Mouse (Mus musculus) kidney, adult 11 months (tissue): Measurements from ENCODE around the gene Tedc2.

Source experiments
- DNase-seq: peaks from one replicate; pipeline ENCODE4 v3.0.0; 2022

The Tedc2 gene

DNA sequence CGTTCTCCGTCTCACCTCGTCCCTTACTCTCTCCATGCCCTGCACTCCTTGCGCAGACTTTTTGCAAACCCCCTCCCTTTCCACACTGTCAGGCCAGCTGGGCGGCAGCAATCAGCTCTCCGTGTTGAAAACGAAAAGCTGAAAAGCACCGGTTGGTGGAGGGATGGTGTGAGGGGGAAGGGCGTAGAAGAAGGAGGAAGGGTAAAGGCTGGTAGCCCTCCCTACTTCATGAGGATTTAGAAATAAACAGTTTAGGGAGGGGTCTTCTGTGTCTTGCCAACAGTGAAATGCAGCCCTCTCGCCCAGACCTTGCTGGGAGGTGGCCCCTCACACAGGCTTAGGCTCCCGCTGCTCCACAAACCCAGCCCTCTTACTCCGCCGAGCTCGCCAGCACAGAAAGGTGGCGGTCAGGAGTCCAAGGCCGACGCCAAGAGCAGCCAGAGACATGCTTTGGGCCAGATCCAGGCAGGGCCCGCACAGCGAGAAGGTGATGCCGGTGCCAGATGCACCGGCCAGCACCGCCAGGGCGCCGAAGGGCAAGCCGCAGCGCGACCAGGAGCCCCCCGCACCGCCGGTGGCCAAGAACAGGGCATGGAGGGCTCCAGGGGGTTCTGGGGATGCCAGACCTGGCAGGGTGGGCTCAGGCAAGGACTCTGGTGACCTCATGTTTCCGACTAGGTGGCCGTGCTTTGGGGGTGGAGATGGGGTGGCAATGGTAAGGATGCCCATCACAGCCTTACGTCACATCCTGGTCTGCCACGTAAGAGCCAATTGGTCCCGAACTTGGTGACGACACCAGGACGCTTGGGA is 8.8 kb downstream of the Tedc2 start:
- peak; percentile 32 for DNase-seq

GRCm38 (mm10) chr17:24210591-24210990 is 10.1 kb downstream of the Tedc2 start:
- DNase-seq, result no peak

DNA sequence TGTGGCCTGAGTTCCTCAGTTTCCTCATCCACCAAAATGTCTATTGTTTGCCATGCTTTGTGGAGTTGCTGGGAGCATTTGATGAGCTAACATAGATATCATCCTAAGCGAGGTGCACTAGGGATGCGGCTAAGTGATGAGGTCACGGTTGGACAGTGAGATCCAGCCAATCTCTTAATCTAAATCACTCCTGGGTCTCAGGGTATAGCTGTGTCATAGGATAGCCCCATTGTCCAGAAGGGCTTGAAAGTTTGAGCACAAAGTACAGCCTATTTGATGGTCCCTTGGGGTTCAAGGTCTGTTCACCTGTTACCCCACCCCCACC is 10.8 kb downstream of the Tedc2 start:
- no peak for DNase-seq

GRCm38 (mm10) chr17:24209043-24209915 is 11.4 kb downstream of the Tedc2 start, which contains the start of gene Ntn3:
Ntn3 (minus strand) TSS chr17:24209531.
- DNase-seq, result no peak

GRCm38 (mm10) chr17:24208641-24209042 is 12.0 kb downstream of the Tedc2 start:
- DNase-seq, result no peak

GRCm38 (mm10) chr17:24207768-24208640 is 12.6 kb downstream of the Tedc2 start:
- DNase-seq, result no peak

DNA sequence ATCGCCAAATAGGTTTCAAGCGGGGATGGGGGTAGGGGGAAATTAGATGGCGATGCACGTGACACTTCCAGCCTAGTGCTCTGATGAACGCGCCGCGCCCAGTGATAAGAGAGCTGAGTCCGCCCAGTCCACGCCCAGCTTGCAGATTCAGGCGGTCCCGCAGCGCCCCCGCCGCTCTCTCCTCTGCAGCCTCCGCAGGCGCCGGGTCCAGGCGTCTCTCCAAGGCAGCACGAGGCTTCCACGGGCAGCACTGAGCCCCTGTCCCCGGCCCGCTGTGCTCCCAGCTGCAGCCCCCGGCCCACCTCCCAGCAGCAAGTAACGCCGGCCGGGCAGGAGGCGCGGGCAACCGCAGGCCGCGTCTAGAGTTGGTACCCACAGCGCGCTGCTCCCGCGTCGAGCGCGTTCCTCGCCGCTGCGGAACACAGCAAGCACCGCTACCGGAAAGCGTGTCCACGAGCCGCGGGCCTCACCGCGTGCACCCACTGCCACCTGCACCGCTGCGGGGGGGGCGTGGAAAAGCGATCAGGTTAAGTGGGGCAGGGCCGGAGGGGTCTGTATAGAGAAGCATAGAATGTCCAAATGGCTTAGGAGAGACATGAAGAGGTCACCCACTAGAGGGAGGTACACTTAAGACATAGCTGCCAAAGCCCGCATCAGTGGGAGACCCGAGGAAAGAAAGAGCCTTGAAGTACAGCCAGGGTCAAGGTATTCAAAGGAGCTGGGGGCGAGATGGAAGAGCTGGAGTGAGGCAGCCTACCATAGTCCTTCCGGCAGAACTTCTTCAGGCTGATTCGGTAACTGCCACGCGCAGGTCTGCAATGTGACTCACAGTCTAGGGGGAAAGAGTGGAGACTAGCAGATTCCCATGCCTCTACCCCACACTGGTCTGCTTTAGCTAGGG is 13.9 kb downstream of the Tedc2 start:
- DNase-seq, result no peak

- DNase-seq, result no peak
Observed at GRCm38 (mm10) chr17:24205908-24206361, 14.7 kb downstream of the Tedc2 start.

DNA sequence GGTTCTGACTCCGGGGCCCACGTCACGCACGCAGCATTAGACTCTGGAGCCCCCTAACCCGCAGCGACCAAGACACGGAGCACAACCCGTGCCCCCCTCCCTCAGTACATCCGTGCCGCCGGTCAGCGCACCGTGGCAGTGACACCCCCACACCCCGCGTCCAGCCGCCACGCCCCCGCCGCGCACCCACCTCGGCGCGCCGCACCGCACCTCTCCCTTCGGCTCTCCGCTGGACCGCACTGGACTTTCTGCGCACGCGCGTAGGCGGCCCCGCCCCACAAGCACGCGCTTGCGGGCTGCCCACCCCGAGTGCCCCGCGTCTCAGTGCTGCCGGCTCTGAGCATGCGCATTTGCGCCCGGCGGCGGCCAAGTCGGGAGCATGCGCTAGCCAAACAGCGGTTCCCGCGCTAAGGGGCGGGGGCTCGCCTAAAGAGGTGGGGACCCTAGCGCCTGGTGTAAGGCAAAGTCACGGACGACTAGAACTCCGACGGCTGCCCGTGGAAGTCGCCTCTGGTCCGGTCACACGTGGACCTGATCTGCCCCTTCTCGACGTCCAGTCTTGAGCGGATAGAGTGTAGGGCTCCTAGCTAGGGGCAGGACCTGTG is 15.3 kb downstream of the Tedc2 start, which contains the start of gene Tbc1d24:
Gene Tbc1d24, minus strand, starts transcription at position 279 of the 605 bp plus-strand sequence.
- DNase-seq, result peak; percentile 88

- no peak for DNase-seq
Observed at GRCm38 (mm10) chr17:24204846-24205245, 15.8 kb downstream of the Tedc2 start.

DNA sequence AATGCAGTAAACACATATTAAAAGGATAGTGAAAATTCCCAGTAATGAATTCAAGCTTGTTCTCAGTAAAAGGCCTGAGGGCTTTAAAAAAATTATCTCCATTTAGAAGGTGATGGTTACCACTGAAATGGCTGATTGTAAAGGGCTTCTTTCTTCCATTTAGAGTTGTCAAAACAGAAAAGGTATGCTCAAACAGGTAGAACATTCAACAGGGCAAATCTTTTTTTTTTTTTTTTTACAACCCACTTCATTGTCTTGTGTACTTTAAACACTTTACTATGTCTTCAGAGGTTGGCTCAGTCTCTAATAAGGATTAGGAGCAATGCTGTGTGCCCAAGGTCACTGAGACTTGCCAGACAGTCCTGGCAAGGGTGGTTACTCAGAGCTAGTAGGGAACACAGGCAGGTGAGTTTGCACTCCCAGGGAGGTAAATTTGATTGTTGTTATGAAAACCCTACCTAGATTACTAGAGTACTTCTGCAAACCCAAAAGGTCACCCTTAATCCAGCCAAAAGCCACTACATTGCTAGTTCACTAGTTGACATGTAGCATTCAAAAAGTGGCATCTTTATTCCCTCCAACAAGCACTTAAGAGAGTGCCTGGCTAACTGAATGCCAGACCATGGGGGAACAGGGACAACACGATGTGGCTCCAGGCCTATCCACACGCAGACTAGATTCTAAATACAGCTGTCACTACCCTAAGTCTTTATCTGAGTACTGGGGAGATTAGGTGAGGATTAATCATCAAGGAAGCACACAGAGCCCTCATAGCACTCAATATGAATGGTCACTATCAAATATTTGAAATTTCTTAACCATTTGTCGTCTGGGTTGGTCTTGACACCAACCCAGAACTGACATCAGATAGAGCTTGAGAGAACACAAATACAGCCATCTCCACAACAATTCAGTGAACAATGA is 16.8 kb downstream of the Tedc2 start:
- DNase-seq, result peak; percentile 21

DNA sequence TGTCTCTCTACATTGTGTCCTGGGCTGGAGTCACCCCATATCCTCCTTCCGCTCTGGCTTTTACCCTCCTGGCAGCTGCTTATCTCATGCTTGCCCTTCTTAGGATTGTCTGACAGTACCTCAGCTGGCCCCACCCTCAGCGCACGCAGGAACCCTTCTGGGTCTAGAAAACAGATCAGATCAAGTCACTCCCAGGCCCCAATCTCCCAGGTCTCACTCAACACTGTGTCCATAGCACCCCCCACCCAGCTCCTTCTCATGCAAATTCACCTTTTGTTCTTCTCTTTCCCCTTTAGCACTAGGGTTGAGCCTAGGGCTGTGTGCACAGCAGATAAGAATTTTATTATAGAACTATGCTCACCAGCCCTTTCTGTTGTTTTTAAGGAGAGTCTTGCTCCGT is 17.6 kb downstream of the Tedc2 start:
- DNase-seq, result no peak

- DNase-seq, result no peak
Observed at GRCm38 (mm10) chr17:24201092-24201491, 19.6 kb downstream of the Tedc2 start.

GRCm38 (mm10) chr17:24199741-24200140 is 20.9 kb downstream of the Tedc2 start:
- peak; percentile 36 for DNase-seq

GRCm38 (mm10) chr17:24199252-24199651 is 21.4 kb downstream of the Tedc2 start:
- DNase-seq, result no peak

GRCm38 (mm10) chr17:24197032-24197824 is 23.4 kb downstream of the Tedc2 start:
- no peak for DNase-seq

DNA sequence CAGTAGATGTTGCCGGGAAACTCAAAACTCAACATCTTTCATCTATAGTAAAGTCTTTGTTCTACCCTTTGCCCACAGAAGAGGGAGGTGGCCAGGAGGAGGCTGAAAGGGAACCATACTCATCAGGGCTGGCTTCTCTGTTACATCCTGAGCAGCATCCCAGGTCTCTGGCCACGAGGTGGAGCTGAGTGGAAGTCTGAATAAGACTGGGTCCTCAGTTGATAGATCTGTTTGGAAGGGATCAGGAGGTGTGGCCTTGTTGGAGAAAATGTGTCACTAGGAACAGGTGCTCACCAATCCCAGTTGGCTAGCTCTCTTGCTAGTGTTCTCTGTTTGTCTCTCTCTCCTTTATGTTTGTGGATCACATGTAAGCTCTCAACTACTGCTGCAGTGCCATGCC is 25.3 kb downstream of the Tedc2 start:
- no peak for DNase-seq

DNA sequence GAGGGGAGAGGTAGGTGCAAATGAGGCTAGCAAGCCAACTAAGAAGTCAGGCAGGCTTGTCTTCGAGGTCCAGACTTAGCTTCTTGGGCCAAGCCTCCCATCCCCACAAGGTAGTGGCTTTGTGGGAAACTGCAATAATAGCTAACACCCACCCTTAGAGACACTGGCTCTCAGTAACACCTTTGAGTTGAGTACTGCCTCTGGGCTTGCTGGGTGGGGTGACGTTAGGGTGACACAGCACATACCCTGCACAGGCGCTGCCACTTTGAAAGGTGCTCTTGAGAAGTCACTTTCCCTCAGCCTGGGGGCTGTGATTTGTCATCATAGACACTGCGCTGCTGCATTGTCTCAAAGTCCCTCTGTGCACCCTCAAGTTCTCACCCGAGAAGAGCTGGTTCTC is 26.9 kb downstream of the Tedc2 start:
- no peak for DNase-seq

DNA sequence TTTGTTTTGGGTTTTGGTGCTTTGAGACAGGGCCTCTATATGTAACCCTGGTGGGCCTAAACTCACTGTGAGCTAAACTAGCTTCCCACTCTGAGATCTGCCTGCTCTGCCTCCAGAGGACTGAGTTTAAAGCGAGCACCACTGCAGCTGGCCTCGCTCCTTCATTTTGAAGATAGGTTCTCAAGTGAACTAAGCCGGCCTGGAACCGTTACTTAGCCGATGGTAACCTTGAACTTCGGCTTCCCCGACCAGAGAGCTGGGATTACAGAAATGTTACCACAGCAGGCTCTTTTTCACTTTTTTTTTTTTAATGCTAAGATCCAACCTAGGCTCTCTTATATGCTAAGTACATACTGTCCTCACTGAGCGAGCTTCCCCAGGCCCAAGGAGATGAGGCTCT is 27.4 kb downstream of the Tedc2 start:
- no peak for DNase-seq
